Mouse (Mus musculus): Measurements from ENCODE around the gene Smim4.

The Smim4 gene

GRCm38 (mm10) chr14:31128826-31129219 lies at the start of gene Smim4:
Gene Smim4, minus strand, starts transcription at chr14:31128956.
- peak; percentile 99 for DNase-seq

- no peak for DNase-seq
These were observed 49.0 kb upstream of the Smim4 start for GRCm38 (mm10) chr14:31177715-31178114.

- DNase-seq, result no peak
These were observed 48.5 kb upstream of the Smim4 start for GRCm38 (mm10) chr14:31177287-31177686.

GRCm38 (mm10) chr14:31173537-31173936 lies 44.8 kb upstream of the Smim4 start:
- DNase-seq, result no peak

GRCm38 (mm10) chr14:31172781-31173455 lies 44.2 kb upstream of the Smim4 start:
- DNase-seq, result peak; percentile 72

- DNase-seq, result no peak
These were observed 43.1 kb upstream of the Smim4 start for GRCm38 (mm10) chr14:31171821-31172220.

- no peak for DNase-seq
These were observed 42.6 kb upstream of the Smim4 start for GRCm38 (mm10) chr14:31171386-31171785.

GRCm38 (mm10) chr14:31170963-31171362 lies 42.2 kb upstream of the Smim4 start:
- DNase-seq, result no peak

GRCm38 (mm10) chr14:31169508-31169907 lies 40.8 kb upstream of the Smim4 start:
- DNase-seq, result no peak

GRCm38 (mm10) chr14:31168425-31168824 lies 39.7 kb upstream of the Smim4 start, which contains the start of gene Stab1:
Gene Stab1, minus strand, starts transcription at chr14:31168641.
- DNase-seq, result peak; percentile 74

GRCm38 (mm10) chr14:31166827-31167226 lies 38.1 kb upstream of the Smim4 start:
- no peak for DNase-seq

GRCm38 (mm10) chr14:31165991-31166630 lies 37.4 kb upstream of the Smim4 start:
- no peak for DNase-seq

- DNase-seq, result no peak
These were observed 36.7 kb upstream of the Smim4 start for GRCm38 (mm10) chr14:31165458-31165857.

- no peak for DNase-seq
These were observed 36.3 kb upstream of the Smim4 start for GRCm38 (mm10) chr14:31165010-31165409.

- DNase-seq, result no peak
These were observed 35.3 kb upstream of the Smim4 start for GRCm38 (mm10) chr14:31164067-31164466.

GRCm38 (mm10) chr14:31161638-31162037 lies 32.9 kb upstream of the Smim4 start:
- no peak for DNase-seq

- no peak for DNase-seq
These were observed 32.4 kb upstream of the Smim4 start for GRCm38 (mm10) chr14:31161191-31161590.

- DNase-seq, result no peak
These were observed 31.7 kb upstream of the Smim4 start for GRCm38 (mm10) chr14:31160196-31161150.

GRCm38 (mm10) chr14:31145694-31146093 lies 16.9 kb upstream of the Smim4 start:
- DNase-seq, result no peak

GRCm38 (mm10) chr14:31141011-31141410 lies 12.3 kb upstream of the Smim4 start:
- no peak for DNase-seq

GRCm38 (mm10) chr14:31140141-31140540 lies 11.4 kb upstream of the Smim4 start:
- no peak for DNase-seq

GRCm38 (mm10) chr14:31139666-31140065 lies 10.9 kb upstream of the Smim4 start:
- DNase-seq, result no peak

GRCm38 (mm10) chr14:31138897-31139429 lies 10.2 kb upstream of the Smim4 start:
- DNase-seq, result peak; percentile 39

Data from kidney, postnatal 10 days (tissue).